Mouse (Mus musculus) small intestine, adult 2 months (tissue): ENCODE measurements around the gene Prkci.

Experiments
- CTCF ChIP-seq: fragments of 200-500 bp; IDR thresholded peaks from 2 replicates; pipeline ENCODE4 v1.5.1; 2012; ENCODE audit warnings: low read depth, mild to moderate bottlenecking, control low read depth, inconsistent platforms, low read length, moderate library complexity, mixed read lengths; ENCODE audit not compliant: insufficient replicate concordance, insufficient read length; ENCODE audit errors: extremely low read depth
- POLR2A ChIP-seq: fragments of 200-500 bp; IDR thresholded peaks from 2 replicates; pipeline ENCODE4 v1.6.1; 2012; ENCODE audit warnings: low read depth, mild to moderate bottlenecking, control low read depth, inconsistent platforms, low read length, moderate library complexity

DNA sequence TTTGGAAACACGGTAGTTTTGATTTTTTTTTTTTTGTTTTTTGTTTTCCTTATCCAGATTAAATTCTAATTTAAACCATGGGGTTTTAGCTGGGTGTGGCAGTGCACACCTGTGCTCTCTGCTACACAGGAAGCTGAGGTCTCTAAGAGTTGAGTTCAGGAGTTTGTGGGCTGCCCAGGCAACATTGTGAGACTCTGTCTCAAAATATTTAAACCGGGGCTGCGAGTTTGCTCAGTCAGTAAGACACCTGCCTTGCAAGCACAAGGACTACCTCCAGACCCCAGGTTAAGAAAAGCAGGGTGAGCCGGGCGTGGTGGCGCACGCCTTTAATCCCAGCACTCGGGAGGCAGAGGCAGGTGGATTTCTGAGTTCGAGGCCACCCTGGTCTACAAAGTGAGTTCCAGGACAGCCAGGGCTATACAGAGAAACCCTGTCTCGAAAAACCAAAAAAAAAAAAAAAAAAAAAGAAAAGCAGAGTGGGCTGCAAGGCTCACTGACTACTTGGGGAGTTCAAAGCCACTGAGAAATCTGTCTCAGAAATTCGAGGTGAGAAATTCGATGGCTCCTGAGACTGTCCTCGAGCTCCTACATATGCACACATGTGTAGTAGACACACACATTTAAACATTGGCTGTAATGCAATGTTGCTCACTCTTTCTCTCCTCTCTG lies 87.4 kb downstream of the Prkci start:
- TF ChIP-seq CTCF (no peak), POLR2A (no peak)
